Comparison of ENCODE assay signal across 8 mouse cellular contexts in the genomic region with DNA sequence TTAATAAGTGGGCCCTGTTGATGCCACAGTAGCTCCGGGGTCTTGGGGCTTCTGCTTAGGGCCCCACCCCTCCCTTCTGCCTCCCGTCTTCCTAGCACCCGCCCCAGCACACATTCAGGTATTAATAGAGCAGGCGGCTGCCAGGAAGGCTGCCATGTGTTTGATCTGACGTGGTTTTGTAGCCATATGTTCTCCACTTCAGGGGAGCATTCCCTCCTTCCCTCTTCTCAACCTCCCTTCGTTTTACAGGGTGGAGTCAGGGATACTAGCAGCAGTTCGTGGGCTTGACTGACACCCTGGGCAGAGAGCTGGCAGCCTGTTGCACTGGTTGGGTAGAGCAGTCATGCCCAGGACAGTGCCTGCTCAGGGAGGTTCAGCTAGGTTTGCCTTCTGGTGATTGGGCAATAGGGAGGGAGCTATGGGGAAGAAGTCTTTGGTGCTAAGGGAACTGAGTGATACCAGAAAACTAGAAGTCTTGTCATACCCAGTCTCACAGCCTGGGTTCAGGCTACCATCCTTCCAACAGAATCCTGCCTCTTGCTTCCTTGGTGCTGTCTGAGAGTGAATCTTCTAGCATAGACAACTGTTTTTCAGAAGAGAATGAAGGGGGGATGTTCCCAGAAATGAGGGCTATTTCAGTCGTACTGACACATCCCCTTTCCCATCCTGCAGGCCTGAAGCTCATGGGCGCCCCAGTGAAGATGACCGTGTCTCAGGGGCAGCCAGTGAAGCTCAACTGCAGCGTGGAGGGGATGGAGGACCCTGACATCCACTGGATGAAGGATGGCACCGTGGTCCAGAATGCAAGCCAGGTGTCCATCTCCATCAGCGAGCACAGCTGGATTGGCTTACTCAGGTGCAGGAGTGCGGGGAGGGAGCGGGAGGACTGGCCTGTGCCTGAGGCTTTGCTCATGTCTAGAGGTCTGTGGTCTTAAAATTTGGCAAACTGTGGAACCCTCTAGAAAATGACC. TPM values are rescaled to one million over a fixed set of nuclear protein-coding genes. Genes with fewer than 3 reads are reported as not detected.
DNase-seq lines count a peak whose midpoint lies in the region.

No protein-coding gene starts in this region.

- peak overlapping the region; percentile 98 for H3K4me3 ChIP-seq in limb, embryonic 10.5 days

- peaks cover 48% of the 10 kb centered on the region for H3K27me3 ChIP-seq in limb, embryonic 10.5 days (ENCODE audit: low read depth, poor library complexity, severe bottlenecking)

- peak; percentile 82 to 85 for DNase-seq in frontal cortex, adult 2 months (ENCODE audit: extremely low spot score in 1 of 2, low spot score in 1 of 2)
- no peak for DNase-seq in frontal cortex, postnatal 10 days (ENCODE audit: low spot score in 2 of 2)
- peak; percentile 6 to 34 for DNase-seq in urinary bladder, postnatal 36 days (ENCODE audit: low spot score in 2 of 2)
- DNase-seq in urinary bladder, postnatal 4 days (ENCODE audit: low spot score in 2 of 2) = no peak
- no peak for DNase-seq in limb, embryonic 10.5 days (ENCODE audit: low spot score)
- peak; percentile 68 to 80 for DNase-seq in right cerebral cortex, postnatal 36 days (ENCODE audit: low spot score in 2 of 2)
- no peak for DNase-seq in thymus, postnatal 36 days
- DNase-seq in layer of hippocampus, adult 18-20 months (ENCODE audit: low spot score in 2 of 2) = no peak

- peaks cover 36% of the 10 kb centered on the region for H3K36me3 ChIP-seq in limb, embryonic 10.5 days

- peaks cover 66% of the 10 kb centered on the region for H3K4me1 ChIP-seq in limb, embryonic 10.5 days

- 52% methylated on average over 15 of the region's 15 CpGs for WGBS in limb, embryonic 10.5 days

- no peaks in the 10 kb centered on the region for H3K9me3 ChIP-seq in limb, embryonic 10.5 days (replicated peaks)

- no peak overlapping the region for H3K27ac ChIP-seq in limb, embryonic 10.5 days

RNA-seq across cellular contexts. Expression of a gene that starts 3.6 kb away (rescaled TPM):
- 130 and 145 TPM in 2 replicates for polyA plus RNA-seq in frontal cortex, adult 2 months (2012; rRNA removed)
- 22.7 and 30.0 TPM in 2 replicates for polyA plus RNA-seq in limb, embryonic 10.5 days (2016; fragmentation: Nextera tagmentation; extraction: Ambion mirVana)
- total RNA-seq in layer of hippocampus, adult 18-20 months (2021) = 10 to 100 TPM; 87.5 to 93.6 TPM

RNA-seq across cellular contexts. Expression of a gene that starts 13.8 kb away (rescaled TPM):
- 13.7 and 14.6 TPM in 2 replicates for polyA plus RNA-seq in frontal cortex, adult 2 months (2012; rRNA removed)
- 42.0 and 46.3 TPM in 2 replicates for polyA plus RNA-seq in limb, embryonic 10.5 days (2016; fragmentation: Nextera tagmentation; extraction: Ambion mirVana)
- 10 to 100 TPM; 17.7 to 19.2 TPM for total RNA-seq in layer of hippocampus, adult 18-20 months (2021)

RNA-seq across cellular contexts. Expression of a gene that starts 40.9 kb away (rescaled TPM):
- polyA plus RNA-seq in frontal cortex, adult 2 months (2012; rRNA removed) = 43.3 and 46.4 TPM in 2 replicates
- not detected in 2 replicates for polyA plus RNA-seq in limb, embryonic 10.5 days (2016; fragmentation: Nextera tagmentation; extraction: Ambion mirVana)
- 10 to 100 TPM; 12.5 to 15.8 TPM for total RNA-seq in layer of hippocampus, adult 18-20 months (2021)

RNA-seq across cellular contexts. Expression of a gene that starts 59.0 kb away (rescaled TPM):
- 158 and 164 TPM in 2 replicates for polyA plus RNA-seq in frontal cortex, adult 2 months (2012; rRNA removed)
- 0.55 and 0.65 TPM in 2 replicates for polyA plus RNA-seq in limb, embryonic 10.5 days (2016; fragmentation: Nextera tagmentation; extraction: Ambion mirVana)
- total RNA-seq in layer of hippocampus, adult 18-20 months (2021) = 100 to 1,000 TPM; 284 to 311 TPM

Comparison
In these comparisons a context has a peak if more than half of its experiments do, and no peak if none do; other contexts are left out.
1. DNase-seq: peak in frontal cortex, adult 2 months (2 of 2), urinary bladder, postnatal 36 days (2 of 2) and right cerebral cortex, postnatal 36 days (2 of 2); none in frontal cortex, postnatal 10 days (0 of 2), urinary bladder, postnatal 4 days (0 of 2), limb, embryonic 10.5 days (single experiment), thymus, postnatal 36 days (0 of 2) and layer of hippocampus, adult 18-20 months (0 of 2).
2. RNA of a gene that starts 40.9 kb away (polyA plus RNA-seq): 43.3 to 46.4 TPM in frontal cortex, adult 2 months; not detected in limb, embryonic 10.5 days; every median in the first group is over 10 times any median in the second.